Mouse (Mus musculus): ENCODE measurements around the gene Astn2. TPM values are rescaled to one million over a fixed set of nuclear protein-coding genes. Genes with fewer than 3 reads are reported as not detected.

Gene Astn2
- polyA plus RNA-seq, 1 experiment from 2014 or later, result 0.17 TPM

DNA sequence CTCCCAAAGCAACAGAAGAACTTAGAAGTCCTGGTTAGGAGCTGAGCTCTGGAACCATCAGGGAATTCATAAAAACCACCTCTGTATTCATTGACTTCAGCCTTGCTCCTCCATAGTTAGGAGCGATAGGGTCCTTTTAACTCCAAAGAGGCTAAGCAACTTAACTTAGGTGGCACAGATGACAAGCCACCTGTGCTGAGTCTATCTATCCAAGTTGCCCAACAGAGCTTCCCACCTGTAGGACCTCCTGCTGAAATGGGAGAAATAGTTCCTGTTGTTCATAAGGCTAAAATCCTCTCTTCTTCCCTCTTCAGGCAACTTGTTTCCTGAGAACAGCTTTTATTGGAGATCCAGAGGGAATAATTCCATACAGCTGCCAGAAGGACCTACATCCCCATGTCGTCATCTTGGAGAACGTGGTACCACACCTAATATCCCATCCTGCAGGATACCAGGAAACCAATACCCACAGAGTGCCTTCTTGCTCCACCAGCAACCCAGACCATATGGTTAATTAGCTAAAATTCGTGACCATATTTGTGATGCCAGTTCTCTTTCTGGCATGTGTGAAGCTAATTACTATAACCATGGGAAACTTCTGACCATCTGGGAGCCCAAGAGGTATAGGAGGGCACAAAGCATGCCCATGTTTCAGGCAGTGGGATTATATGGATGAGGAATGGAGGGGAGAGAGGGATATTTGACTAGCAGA, 730.0 kb downstream of the Astn2 start:
- Histone ChIP-seq H3K9me3 (ENCODE audit: control insufficient read depth, low read length) (no peaks in the 10 kb centered on the region), H3K36me3 (ENCODE audit: control insufficient read depth, insufficient read depth, low read length) (no peaks in the 10 kb centered on the region), H3K4me2 (ENCODE audit: low read depth, low read length) (no peak overlapping the region), H3K27me3 (replicated peaks; ENCODE audit: control insufficient read depth, insufficient read depth, low read length) (no peaks in the 10 kb centered on the region), H3K27ac (ENCODE audit: low read length) (no peak overlapping the region), H3K4me1 (ENCODE audit: control insufficient read depth, insufficient read depth, low read length) (no peaks in the 10 kb centered on the region), H3K4me3 (ENCODE audit: low read length) (no peak overlapping the region), H3K9ac (ENCODE audit: low read depth, low read length) (no peak overlapping the region)
- ATAC-seq, result no peak
- 92% methylated on average over 4 of the region's 4 CpGs for WGBS

DNA sequence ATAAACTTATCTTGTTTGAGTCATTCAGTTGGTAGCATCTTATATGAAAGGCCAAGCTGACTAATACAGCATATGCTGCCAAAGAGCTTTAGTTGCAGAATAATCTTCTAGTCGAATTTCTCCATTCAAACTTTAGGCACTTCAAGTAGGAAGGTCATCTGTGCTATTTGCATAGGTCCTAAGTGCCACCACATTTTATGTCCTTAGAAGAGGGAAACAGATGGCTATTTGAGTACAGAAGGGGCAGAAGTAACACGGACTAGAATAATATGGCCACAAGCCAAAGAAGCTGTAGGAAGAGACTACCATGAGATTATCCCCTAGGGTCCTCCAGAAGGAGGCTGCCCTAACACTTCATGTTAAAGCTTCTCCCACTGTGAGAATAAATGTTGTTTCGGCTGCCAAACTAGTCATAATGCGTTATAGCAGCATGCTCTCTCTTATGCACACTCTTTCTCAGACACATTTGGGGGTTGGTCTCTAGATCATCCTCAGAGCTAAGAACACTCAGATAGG, 730.9 kb downstream of the Astn2 start:
- ATAC-seq, result no peak
- no peaks in the 10 kb centered on the region for H3K9me3 ChIP-seq (ENCODE audit: control insufficient read depth, low read length)
- H3K36me3 ChIP-seq (ENCODE audit: control insufficient read depth, insufficient read depth, low read length), result no peaks in the 10 kb centered on the region
- H3K4me1 ChIP-seq (ENCODE audit: control insufficient read depth, insufficient read depth, low read length), result no peaks in the 10 kb centered on the region
- 74% methylated on average over 4 of the region's 4 CpGs for WGBS
- no peak overlapping the region for H3K4me2 ChIP-seq (ENCODE audit: low read depth, low read length)
- H3K9ac ChIP-seq (ENCODE audit: low read depth, low read length), result no peak overlapping the region
- H3K27ac ChIP-seq (ENCODE audit: low read length), result no peak overlapping the region
- no peaks in the 10 kb centered on the region for H3K27me3 ChIP-seq (replicated peaks; ENCODE audit: control insufficient read depth, insufficient read depth, low read length)
- H3K4me3 ChIP-seq (ENCODE audit: low read length), result no peak overlapping the region

DNA sequence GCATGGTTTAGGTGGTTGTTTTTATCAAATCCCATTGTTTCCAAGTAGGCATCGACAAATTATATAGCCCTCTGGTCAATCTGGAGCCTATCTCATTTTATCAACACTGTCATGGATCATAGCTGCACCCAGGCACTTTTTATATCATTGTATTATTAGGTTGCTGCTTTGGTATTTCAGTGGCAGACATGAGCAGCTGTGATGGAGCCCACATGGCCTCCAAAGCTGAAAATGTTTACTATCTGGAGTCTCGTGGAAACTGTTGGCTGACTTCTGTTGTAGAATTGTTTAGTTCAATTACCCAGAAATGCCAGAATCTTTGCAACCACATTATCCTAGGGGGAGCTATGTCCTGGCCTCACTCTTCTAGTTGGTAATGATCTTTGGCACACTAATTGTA, 732.1 kb downstream of the Astn2 start:
- 0 out of 2 replicates have a peak, but pooled peaks have one; percentile 26 for ATAC-seq
- Histone ChIP-seq H3K9ac (ENCODE audit: low read depth, low read length) (no peak overlapping the region), H3K4me2 (ENCODE audit: low read depth, low read length) (no peak overlapping the region), H3K36me3 (ENCODE audit: control insufficient read depth, insufficient read depth, low read length) (no peaks in the 10 kb centered on the region), H3K4me1 (ENCODE audit: control insufficient read depth, insufficient read depth, low read length) (no peaks in the 10 kb centered on the region), H3K9me3 (ENCODE audit: control insufficient read depth, low read length) (no peaks in the 10 kb centered on the region), H3K27me3 (replicated peaks; ENCODE audit: control insufficient read depth, insufficient read depth, low read length) (no peaks in the 10 kb centered on the region), H3K27ac (ENCODE audit: low read length) (no peak overlapping the region), H3K4me3 (ENCODE audit: low read length) (no peak overlapping the region)
- 42% methylated on average over 2 of the region's 2 CpGs for WGBS

DNA sequence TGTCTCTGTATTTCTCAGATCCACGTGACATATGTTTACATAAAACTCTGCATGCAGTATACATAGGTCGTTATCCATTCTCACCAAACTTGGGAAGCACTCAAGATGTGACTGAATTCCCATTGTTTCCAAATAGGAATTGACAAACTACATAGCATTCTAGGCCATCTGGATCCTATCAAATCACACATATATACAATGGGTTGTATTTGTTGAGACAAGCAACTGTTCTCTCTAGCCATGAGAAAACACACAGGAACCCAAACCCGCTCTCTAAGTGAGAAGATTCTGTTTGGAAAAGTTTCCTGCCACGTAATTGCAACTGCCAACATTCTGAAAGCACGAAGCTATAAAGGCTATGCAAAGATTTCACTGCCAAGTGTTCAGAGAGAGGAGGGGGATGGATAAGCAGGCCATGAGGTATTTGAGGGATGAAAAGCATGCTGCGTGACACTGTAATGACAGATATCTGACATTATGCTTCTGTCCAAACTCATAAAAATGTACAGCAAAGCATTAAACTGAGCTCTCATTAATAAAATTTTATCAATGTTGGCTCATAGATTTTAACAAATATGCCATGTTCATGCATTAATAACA, 732.7 kb downstream of the Astn2 start:
- Histone ChIP-seq H3K9ac (ENCODE audit: low read depth, low read length) (no peak overlapping the region), H3K4me2 (ENCODE audit: low read depth, low read length) (no peak overlapping the region), H3K4me1 (ENCODE audit: control insufficient read depth, insufficient read depth, low read length) (no peaks in the 10 kb centered on the region), H3K36me3 (ENCODE audit: control insufficient read depth, insufficient read depth, low read length) (no peaks in the 10 kb centered on the region), H3K9me3 (ENCODE audit: control insufficient read depth, low read length) (no peaks in the 10 kb centered on the region), H3K27ac (ENCODE audit: low read length) (no peak overlapping the region), H3K27me3 (replicated peaks; ENCODE audit: control insufficient read depth, insufficient read depth, low read length) (no peaks in the 10 kb centered on the region), H3K4me3 (ENCODE audit: low read length) (no peak overlapping the region)
- peak; percentile 40; the same call in 1 of the 2 replicates for ATAC-seq
- WGBS, result 39% methylated on average over 6 of the region's 6 CpGs

DNA sequence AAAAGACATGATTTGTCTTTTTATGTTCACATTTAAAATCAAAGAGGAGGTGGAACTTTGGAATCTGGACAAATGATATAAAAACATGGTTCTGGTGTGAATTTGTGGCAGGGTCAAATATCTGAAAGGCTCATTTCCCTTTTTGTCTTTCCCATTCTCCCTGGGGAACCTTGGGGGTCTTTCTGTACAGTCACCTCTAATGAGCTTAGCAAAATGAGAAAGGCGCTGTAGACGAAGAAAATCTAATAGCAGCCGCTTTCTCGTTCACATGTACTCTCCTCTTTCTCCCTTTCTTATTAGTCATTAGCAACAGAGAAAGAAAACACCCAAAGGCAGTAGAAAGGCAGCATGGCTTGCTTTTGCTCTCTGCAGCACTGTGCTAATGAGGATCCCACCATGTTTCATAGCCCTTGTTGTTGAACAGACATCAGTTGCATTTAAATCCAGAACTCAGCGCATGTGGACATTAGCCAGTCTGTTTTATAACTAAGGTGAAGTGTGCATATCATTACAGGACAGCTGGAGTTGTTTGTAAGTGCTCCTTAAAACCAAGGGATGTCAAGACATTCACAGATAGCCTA, 737.3 kb downstream of the Astn2 start:
- Histone ChIP-seq H3K4me1 (ENCODE audit: control insufficient read depth, insufficient read depth, low read length) (no peaks in the 10 kb centered on the region), H3K4me2 (ENCODE audit: low read depth, low read length) (no peak overlapping the region), H3K9me3 (ENCODE audit: control insufficient read depth, low read length) (no peaks in the 10 kb centered on the region), H3K9ac (ENCODE audit: low read depth, low read length) (no peak overlapping the region), H3K4me3 (ENCODE audit: low read length) (no peak overlapping the region), H3K27ac (ENCODE audit: low read length) (no peak overlapping the region), H3K36me3 (ENCODE audit: control insufficient read depth, insufficient read depth, low read length) (no peaks in the 10 kb centered on the region), H3K27me3 (replicated peaks; ENCODE audit: control insufficient read depth, insufficient read depth, low read length) (no peaks in the 10 kb centered on the region)
- no peak for ATAC-seq
- WGBS, result 79% methylated on average over 5 of the region's 5 CpGs

DNA sequence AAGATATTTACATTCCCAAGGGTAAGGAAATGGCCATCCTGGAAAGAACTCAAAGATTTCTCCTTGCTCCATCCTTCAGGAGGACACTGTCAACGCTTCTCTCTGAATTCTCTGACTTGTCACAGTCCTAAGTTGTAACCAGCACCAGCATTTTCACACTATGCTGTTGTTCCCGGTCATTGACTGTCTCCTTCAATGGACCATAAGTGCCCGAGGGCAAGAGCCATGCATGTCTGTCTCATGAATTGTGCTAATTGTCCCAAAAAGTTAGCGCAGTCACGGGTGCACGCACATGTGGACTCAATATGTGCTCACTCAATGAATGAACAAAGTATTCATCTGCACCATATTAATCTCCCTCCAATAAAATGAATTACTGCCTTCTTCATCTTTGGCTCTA, 741.2 kb downstream of the Astn2 start:
- Histone ChIP-seq H3K4me2 (ENCODE audit: low read depth, low read length) (no peak overlapping the region), H3K9ac (ENCODE audit: low read depth, low read length) (no peak overlapping the region), H3K27me3 (replicated peaks; ENCODE audit: control insufficient read depth, insufficient read depth, low read length) (no peaks in the 10 kb centered on the region), H3K4me1 (ENCODE audit: control insufficient read depth, insufficient read depth, low read length) (no peaks in the 10 kb centered on the region), H3K36me3 (ENCODE audit: control insufficient read depth, insufficient read depth, low read length) (no peaks in the 10 kb centered on the region), H3K4me3 (ENCODE audit: low read length) (no peak overlapping the region), H3K9me3 (ENCODE audit: control insufficient read depth, low read length) (no peaks in the 10 kb centered on the region), H3K27ac (ENCODE audit: low read length) (no peak overlapping the region)
- WGBS, result 86% methylated on average over 6 of the region's 6 CpGs
- ATAC-seq, result no peak

DNA sequence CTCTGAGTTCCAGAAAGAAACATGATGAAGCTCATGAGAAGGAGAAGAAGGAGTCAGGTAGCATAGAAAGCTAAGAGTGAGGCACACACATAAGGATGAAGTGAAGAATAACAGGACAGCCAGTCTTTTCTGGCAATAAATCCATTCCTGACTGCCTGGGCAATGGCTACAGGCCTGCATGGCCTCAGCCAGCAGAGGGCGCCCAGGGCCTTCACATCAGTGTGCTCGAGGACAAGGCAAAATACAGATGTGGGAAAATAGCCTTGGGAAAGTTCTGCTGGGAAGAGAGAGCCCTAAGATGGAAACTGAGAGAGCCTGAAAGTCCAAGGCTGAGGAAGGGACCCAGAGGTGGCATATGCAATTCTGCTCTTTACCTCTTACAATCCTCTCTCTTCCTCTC, 749.7 kb downstream of the Astn2 start:
- H3K4me3 ChIP-seq (ENCODE audit: low read length), result no peak overlapping the region
- no peaks in the 10 kb centered on the region for H3K27me3 ChIP-seq (replicated peaks; ENCODE audit: control insufficient read depth, insufficient read depth, low read length)
- H3K4me2 ChIP-seq (ENCODE audit: low read depth, low read length), result no peak overlapping the region
- WGBS, result 0% methylated on average over 2 of the region's 2 CpGs
- H3K9me3 ChIP-seq (ENCODE audit: control insufficient read depth, low read length), result no peaks in the 10 kb centered on the region
- H3K27ac ChIP-seq (ENCODE audit: low read length), result no peak overlapping the region
- peak; percentile 77; the same call in 1 of the 2 replicates for ATAC-seq
- no peak overlapping the region for H3K9ac ChIP-seq (ENCODE audit: low read depth, low read length)
- no peaks in the 10 kb centered on the region for H3K4me1 ChIP-seq (ENCODE audit: control insufficient read depth, insufficient read depth, low read length)
- no peaks in the 10 kb centered on the region for H3K36me3 ChIP-seq (ENCODE audit: control insufficient read depth, insufficient read depth, low read length)

DNA sequence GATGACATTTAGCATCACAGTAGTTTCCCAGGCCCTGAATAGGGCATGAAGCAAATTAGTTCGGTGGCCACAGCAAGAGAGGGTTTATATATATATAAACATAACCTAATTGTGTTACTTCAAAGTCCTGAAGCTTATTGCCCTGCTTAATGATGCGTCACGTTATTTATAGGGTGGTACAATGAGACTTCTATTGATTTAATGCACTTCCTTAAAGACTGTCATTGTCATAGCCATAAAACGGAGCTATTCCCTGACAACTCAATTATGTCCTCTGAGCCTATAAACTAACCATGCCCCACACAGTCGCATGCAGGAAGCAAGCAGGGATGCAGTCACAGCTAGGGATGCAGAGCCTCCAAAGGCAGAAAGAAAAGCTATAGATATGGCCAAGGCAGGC, 761.8 kb downstream of the Astn2 start:
- H3K9me3 ChIP-seq (ENCODE audit: control insufficient read depth, low read length), result no peaks in the 10 kb centered on the region; the same call in 1 of the 2 replicates
- no peak overlapping the region for H3K9ac ChIP-seq (ENCODE audit: low read depth, low read length)
- no peaks in the 10 kb centered on the region for H3K36me3 ChIP-seq (ENCODE audit: control insufficient read depth, insufficient read depth, low read length)
- H3K4me3 ChIP-seq (ENCODE audit: low read length), result no peak overlapping the region
- H3K4me2 ChIP-seq (ENCODE audit: low read depth, low read length), result no peak overlapping the region
- no peaks in the 10 kb centered on the region for H3K4me1 ChIP-seq (ENCODE audit: control insufficient read depth, insufficient read depth, low read length)
- no peak overlapping the region for H3K27ac ChIP-seq (ENCODE audit: low read length)
- no peak for ATAC-seq
- WGBS, result 38% methylated on average over 5 of the region's 5 CpGs
- H3K27me3 ChIP-seq (replicated peaks; ENCODE audit: control insufficient read depth, insufficient read depth, low read length), result no peaks in the 10 kb centered on the region

DNA sequence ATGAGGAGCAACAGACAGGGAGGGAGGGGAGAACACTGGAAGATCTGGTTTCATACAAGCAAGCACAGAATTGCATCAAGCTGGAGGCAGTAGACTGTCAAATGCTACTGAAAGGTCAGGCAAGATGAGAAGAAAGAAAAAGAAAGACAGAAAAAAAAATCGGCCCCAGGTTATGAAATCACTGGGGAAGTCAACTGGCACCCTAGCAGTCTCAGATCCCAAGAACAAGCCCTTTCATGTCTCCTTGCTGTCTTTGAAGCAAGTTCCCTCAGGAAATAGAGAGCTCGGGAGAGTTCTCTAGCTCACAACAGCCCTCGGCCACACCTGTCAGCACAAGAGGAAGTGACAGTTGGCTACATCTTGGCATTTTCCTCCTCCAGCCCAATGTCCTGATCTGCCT, 766.2 kb downstream of the Astn2 start:
- no peak for ATAC-seq
- Histone ChIP-seq H3K9ac (ENCODE audit: low read depth, low read length) (no peak overlapping the region), H3K9me3 (ENCODE audit: control insufficient read depth, low read length) (no peaks in the 10 kb centered on the region; the same call in 1 of the 2 replicates), H3K4me2 (ENCODE audit: low read depth, low read length) (no peak overlapping the region), H3K4me3 (ENCODE audit: low read length) (no peak overlapping the region), H3K27ac (ENCODE audit: low read length) (no peak overlapping the region), H3K27me3 (replicated peaks; ENCODE audit: control insufficient read depth, insufficient read depth, low read length) (no peaks in the 10 kb centered on the region), H3K4me1 (ENCODE audit: control insufficient read depth, insufficient read depth, low read length) (no peaks in the 10 kb centered on the region), H3K36me3 (ENCODE audit: control insufficient read depth, insufficient read depth, low read length) (no peaks in the 10 kb centered on the region)
- 80% methylated on average over 3 of the region's 3 CpGs for WGBS
